Mouse (Mus musculus) testis, postnatal 10 days (tissue): ENCODE data around the gene Krt33b.

ENCODE experiments used
- DNase-seq: peaks from one replicate; pipeline ENCODE4 v3.0.0; 2021; ENCODE audit warnings: low spot score

The Krt33b gene

DNA sequence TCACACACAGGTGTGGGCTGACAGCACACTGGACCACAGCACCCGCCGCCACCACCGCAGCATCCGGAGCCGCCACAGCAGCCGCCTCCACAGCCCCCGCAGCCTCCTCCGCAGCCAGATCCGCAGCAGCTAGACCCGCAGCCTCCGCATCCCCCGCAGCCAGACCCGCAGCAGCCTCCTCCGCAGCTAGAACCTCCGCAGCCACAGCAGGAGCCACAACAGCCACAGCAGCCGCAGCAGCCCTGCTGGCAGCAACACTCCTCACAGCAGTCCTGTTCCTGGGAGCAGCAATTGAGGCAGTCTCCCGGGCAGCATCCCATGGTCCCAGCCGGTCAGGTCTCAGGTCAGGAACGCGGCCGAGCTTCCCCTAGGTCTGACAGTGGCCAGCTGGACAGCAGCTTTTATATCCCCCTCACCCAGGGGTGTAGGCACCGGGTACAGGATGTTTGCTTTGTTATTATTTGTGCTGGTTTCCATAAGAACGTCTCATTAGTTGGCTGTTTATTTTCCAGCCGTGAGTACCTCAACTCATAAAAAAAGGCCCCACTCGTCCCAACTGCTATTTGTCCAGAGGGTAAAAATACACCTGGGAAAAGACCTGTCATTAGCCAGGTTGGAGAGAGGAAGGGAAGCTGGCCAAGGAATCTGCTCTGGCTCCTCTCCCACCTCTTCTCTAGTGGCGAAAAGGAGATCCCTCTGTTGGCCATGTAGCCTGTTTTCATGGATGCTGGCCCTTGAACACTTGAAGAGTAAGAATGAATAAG, 35.9 kb downstream of the Krt33b start, which contains the start of gene Krtap17-1:
TSS of gene Krtap17-1 (minus strand) at position 375 of the 764 bp plus-strand sequence.
- DNase-seq, result peak; percentile 43

DNA sequence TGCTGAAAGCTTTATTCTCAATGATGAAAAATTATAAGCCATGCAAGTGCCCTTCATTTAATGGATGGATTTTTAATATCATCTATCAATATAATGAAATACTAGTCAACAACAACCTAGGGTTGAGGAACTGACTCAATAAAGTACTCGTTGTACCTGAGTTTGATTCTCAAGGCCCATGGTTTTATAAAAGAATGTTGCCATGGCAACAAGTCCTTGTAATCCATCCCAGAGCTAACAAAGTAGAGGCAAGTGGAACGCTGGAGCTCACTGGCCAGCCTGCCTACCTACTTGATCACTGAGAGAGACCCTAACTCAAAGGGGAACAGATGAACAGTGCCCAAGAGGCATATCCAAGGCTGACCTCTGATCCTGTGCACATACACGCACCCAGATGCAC, 39.1 kb downstream of the Krt33b start:
- DNase-seq, result peak; percentile 14

DNA sequence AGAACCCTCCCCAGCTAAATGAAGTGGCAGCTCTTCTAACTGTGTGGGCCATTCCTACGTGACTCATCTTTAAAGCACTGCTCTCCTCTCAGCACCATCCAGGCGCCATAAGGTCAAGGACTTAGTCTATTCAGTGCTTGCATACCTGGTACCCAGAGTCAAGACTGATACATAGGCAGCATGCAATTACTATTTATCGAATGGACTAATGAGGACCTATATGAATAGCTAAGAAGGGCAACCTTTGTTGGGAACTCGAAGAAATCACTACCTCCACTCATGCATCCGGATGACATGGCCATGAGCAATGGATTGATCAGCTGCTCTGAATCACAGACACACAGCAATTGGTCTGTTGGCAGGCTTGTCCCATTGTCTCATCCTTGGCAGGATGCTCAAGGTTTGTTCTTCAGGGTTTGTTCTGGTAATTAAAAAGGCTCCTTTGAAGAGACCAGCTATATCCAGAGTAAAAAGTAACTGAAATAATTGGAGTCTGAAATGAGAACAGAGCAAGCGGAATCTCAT, 39.7 kb downstream of the Krt33b start:
- DNase-seq, result peak; percentile 16

DNA sequence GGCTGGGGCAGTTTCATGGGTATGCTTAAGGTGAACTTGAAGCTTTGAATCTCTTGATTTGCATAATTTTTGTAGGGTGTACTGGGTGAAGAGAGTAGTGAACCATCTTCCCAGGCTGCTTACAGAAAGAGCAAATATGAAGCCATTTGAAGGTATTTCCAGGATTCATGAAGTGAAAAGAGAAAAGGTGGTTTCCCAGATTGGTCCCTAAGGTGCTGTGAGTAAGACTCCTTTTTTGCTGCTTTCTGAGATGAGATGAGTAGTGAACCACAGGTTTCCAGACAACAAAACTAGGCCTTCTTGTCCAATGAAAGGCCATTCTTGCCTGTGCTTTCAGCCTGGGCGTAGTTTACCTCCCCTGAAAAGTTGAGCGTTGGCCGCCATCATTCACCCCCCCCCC, 41.1 kb downstream of the Krt33b start:
- no peak for DNase-seq

DNA sequence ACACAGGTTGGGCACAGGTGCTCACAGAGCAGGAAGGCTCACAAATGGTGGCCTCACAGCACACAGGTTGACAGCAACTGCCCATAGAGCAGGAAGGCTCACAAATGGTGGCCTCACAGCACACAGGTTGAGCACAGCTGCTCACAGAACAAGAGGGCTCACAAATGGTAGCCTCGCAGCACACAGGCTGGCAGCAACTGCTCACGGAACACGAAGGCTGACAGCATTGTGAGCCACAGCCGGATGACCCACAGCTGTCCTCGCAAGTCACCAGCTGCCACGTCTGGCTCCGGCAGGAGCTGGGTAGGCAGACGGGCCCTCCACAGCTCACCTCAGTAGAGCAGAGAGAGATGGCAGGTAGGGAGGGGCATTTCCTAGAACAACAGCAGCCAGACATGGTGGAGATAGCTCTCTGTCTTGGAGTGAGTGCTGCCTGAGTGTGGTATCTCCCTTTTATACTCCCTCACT, 43.5 kb downstream of the Krt33b start, which contains the start of gene Krtap16-1:
TSS of gene Krtap16-1 (minus strand) at position 418 of the 468 bp plus-strand sequence.
- DNase-seq, result no peak

DNA sequence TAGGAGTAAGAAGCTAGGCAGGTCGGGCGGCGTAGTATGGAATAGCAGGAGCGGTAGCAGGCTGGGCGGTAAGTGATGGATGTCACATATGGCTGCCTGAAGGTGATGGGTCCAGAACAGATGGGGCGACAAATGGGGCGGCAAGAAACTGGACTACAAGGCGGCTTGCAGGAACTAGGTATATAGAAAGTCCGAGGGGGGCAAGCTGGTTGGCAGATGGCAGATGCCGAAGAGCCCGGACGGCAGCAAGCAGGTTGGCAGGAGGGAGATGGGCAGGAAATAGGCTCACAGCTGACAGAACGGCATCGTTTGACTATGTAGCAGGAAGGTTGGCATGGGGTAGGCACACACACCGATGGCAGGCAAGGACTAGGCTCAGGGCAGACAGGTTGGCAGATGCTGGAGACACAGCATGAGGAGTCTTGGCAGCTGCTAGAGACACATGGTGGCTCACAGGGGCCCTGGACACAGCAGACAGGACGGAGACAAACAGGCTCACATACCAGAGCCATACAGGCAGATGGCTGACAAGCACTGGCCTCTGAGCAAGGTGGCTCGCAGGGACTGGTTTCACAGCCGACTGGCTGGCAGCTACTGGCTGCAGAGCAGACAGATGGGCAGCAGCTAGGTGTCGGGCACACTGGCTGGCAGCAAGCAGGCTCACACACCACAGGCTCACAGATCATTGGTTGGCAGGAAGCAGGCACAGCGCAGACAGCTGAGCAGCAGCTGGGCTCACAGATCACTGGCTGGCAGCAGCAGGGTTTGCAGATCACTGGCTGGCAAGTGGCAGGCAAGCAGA, 44.2 kb downstream of the Krt33b start:
- no peak for DNase-seq

DNA sequence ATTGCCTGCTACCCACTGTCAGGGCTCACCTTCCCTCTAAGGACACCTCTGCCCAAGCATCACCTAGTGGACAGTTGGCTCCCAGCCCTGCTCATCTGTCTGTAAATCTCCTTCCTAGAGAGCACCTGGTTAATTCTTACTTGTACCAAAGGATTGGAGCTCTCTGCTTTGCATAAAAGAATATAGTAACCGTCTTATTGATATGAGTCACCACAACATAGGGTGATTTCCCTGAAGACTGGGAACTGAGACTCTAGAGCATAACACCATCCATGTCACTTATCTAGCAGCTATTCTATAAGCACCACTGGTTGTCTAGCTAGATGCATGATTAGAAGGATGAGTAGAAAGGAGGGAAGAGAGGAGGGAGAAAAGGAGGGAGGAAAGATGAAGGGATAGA, 46.2 kb downstream of the Krt33b start:
- no peak for DNase-seq

DNA sequence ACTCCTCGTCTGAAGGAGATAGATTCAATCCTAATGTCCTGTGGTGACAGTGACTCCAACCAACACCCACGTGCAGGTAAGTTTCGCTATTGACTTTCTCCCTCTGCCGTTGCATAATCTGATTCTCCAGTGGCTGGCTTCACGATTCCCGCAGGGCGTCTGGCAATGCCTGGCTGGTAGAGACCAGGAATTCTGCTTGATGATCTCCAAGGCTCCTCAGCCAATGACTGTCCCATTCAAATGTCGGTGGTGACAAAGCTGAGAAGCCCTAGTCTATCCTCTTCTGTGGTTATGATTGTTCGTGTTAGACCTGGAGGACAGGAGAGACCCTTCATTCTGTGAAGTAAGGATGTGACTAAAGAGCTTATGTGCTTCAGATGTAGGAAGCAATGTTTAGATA, 46.9 kb downstream of the Krt33b start:
- DNase-seq, result no peak

DNA sequence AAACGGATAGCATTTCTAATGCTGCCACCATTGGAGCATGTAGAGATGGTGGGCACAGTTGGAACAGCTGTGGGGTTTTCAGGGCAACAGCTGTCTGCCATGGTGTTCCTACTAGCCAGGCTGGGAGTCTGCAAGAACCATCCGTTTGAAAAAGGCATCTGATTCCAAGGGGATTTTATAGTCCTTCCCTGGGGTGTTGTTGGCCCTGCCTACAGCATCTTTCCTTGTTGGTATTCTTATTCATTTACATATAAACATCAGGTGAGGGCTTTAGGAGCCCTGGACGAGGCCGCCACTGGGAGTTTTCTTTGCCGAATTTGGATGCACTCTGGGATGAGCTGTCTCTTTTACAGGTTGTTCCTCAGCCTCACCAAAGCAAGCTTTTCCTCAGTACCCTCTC, 50.7 kb downstream of the Krt33b start, which contains the start of gene Krtap29-1:
TSS of gene Krtap29-1 (minus strand) at position 101 of the 400 bp plus-strand sequence.
- DNase-seq, result no peak
